Mouse (Mus musculus): ENCODE data around the gene Tmsb15b2. TPM values are rescaled to one million over a fixed set of nuclear protein-coding genes. Genes with fewer than 3 reads are reported as not detected.
"Not testable (repeated sequence)": the region's sequence is repeated elsewhere in the genome, so short reads cannot be mapped to it uniquely, and the experiment has no call there.

Tmsb15b2 gene
- total and polyA plus RNA-seq, 3 experiments = not detected

GRCm38 (mm10) chrX:136959688-136960087 is 15.6 kb downstream of the Tmsb15b2 start:
- Histone ChIP-seq H3K36me3 (ENCODE audit: control insufficient read depth in 1 of 2, insufficient read depth in 2 of 2, low read length in 2 of 2) (no peaks in the 10 kb centered on the region), H3K27ac (ENCODE audit: control insufficient read depth, low read depth, low read length) (no peak overlapping the region), H3K4me3 (ENCODE audit: control insufficient read depth in 1 of 2, insufficient read depth in 1 of 2, low read depth in 2 of 2, low read length in 2 of 2) (no peak overlapping the region), H3K9me3 (replicated peaks; ENCODE audit: insufficient read depth, low read length) (no peaks in the 10 kb centered on the region), H3K9ac (ENCODE audit: control insufficient read depth, low read depth, low read length, poor library complexity, severe bottlenecking) (no peak overlapping the region), H3K4me1 (ENCODE audit: control insufficient read depth in 1 of 2, insufficient read depth in 2 of 2, low read length in 2 of 2) (no peaks in the 10 kb centered on the region), H3K79me2 (ENCODE audit: control insufficient read depth, insufficient read depth, low read length, poor library complexity) (no peaks in the 10 kb centered on the region), H3K27me3 (ENCODE audit: control insufficient read depth in 1 of 2, insufficient read depth in 2 of 2, low read length in 2 of 2) (no peaks in the 10 kb centered on the region)
- TF ChIP-seq TCF12 (IDR thresholded peaks at IDR 0.05; ENCODE audit: low read depth, low read length) (no peak), ZC3H11A (IDR thresholded peaks at IDR 0.05; ENCODE audit: low read depth, low read length) (peak; percentile 20; the same call in 1 of the 2 replicates), SMC3 (IDR thresholded peaks at IDR 0.05; ENCODE audit: low read depth, low read length) (peak; percentile 72), RAD21 (IDR thresholded peaks at IDR 0.05; ENCODE audit: low read depth, low read length) (peak; percentile 54), NRF1 (IDR thresholded peaks at IDR 0.05; ENCODE audit: insufficient read depth, low read depth, low read length, poor library complexity, severe bottlenecking) (no peak), CTCF (IDR thresholded peaks at IDR 0.05 in 2 of 3, conservative IDR thresholded peaks at IDR 0.05 in 1 of 3; ENCODE audit: control insufficient read depth in 1 of 3, insufficient read depth in 1 of 3, low read depth in 2 of 3, low read length in 3 of 3, poor library complexity in 1 of 3, severe bottlenecking in 1 of 3) (peak; percentile 55 to 67 (median 66))
- peak; percentile 34 for DNase-seq (ENCODE audit: low read depth, low spot score)

- H3K4me1 ChIP-seq (ENCODE audit: control insufficient read depth in 1 of 2, insufficient read depth in 2 of 2, low read length in 2 of 2); H3K9me3 ChIP-seq (replicated peaks; ENCODE audit: insufficient read depth, low read length); H3K9ac ChIP-seq (ENCODE audit: control insufficient read depth, low read depth, low read length, poor library complexity, severe bottlenecking); H3K4me3 ChIP-seq (ENCODE audit: control insufficient read depth in 1 of 2, insufficient read depth in 1 of 2, low read depth in 2 of 2, low read length in 2 of 2); H3K27ac ChIP-seq (ENCODE audit: control insufficient read depth, low read depth, low read length); H3K36me3 ChIP-seq (ENCODE audit: control insufficient read depth in 1 of 2, insufficient read depth in 2 of 2, low read length in 2 of 2); H3K79me2 ChIP-seq (ENCODE audit: control insufficient read depth, insufficient read depth, low read length, poor library complexity); H3K27me3 ChIP-seq (ENCODE audit: control insufficient read depth in 1 of 2, insufficient read depth in 2 of 2, low read length in 2 of 2); DNase-seq (ENCODE audit: low read depth, low spot score): not testable (repeated sequence)
Observed at GRCm38 (mm10) chrX:136958300-136958699, 17.0 kb downstream of the Tmsb15b2 start.

GRCm38 (mm10) chrX:136957583-136958279 is 17.6 kb downstream of the Tmsb15b2 start:
- not testable (repeated sequence) for H3K27me3 ChIP-seq (ENCODE audit: control insufficient read depth in 1 of 2, insufficient read depth in 2 of 2, low read length in 2 of 2); H3K36me3 ChIP-seq (ENCODE audit: control insufficient read depth in 1 of 2, insufficient read depth in 2 of 2, low read length in 2 of 2); H3K4me3 ChIP-seq (ENCODE audit: control insufficient read depth in 1 of 2, insufficient read depth in 1 of 2, low read depth in 2 of 2, low read length in 2 of 2); H3K79me2 ChIP-seq (ENCODE audit: control insufficient read depth, insufficient read depth, low read length, poor library complexity); H3K9me3 ChIP-seq (replicated peaks; ENCODE audit: insufficient read depth, low read length); H3K4me1 ChIP-seq (ENCODE audit: control insufficient read depth in 1 of 2, insufficient read depth in 2 of 2, low read length in 2 of 2); H3K9ac ChIP-seq (ENCODE audit: control insufficient read depth, low read depth, low read length, poor library complexity, severe bottlenecking); DNase-seq (ENCODE audit: low read depth, low spot score); H3K27ac ChIP-seq (ENCODE audit: control insufficient read depth, low read depth, low read length)

GRCm38 (mm10) chrX:136937985-136938384 is 37.3 kb downstream of the Tmsb15b2 start:
- H3K36me3 ChIP-seq (ENCODE audit: control insufficient read depth in 1 of 2, insufficient read depth in 2 of 2, low read length in 2 of 2) = peaks cover 0 to 3% of the 10 kb centered on the region in 2 experiments; a peak in 1 of 4 replicates
- no peak for TF ChIP-seq CTCF (IDR thresholded peaks at IDR 0.05 in 2 of 3, conservative IDR thresholded peaks at IDR 0.05 in 1 of 3; ENCODE audit: control insufficient read depth in 1 of 3, insufficient read depth in 1 of 3, low read depth in 2 of 3, low read length in 3 of 3, poor library complexity in 1 of 3, severe bottlenecking in 1 of 3)
- peak; percentile 64 for TF ChIP-seq GATA1 (IDR thresholded peaks at IDR 0.05; ENCODE audit: low read depth, low read length)
- TF ChIP-seq EP300 (IDR thresholded peaks at IDR 0.05; ENCODE audit: low read depth in 1 of 2, low read length in 2 of 2) = 0 out of 4 replicates have a peak, but pooled peaks of 1 of the 2 experiments have one; percentile 21
- TF ChIP-seq MAFK (IDR thresholded peaks at IDR 0.05; ENCODE audit: borderline replicate concordance, low read depth, low read length) = peak; percentile 90
- DNase-seq (ENCODE audit: low read depth, low spot score) = peak; percentile 73
- no peak overlapping the region for H3K9ac ChIP-seq (ENCODE audit: control insufficient read depth, low read depth, low read length, poor library complexity, severe bottlenecking)
- no peak overlapping the region for H3K27ac ChIP-seq (ENCODE audit: control insufficient read depth, low read depth, low read length)
- H3K9me3 ChIP-seq (replicated peaks; ENCODE audit: insufficient read depth, low read length) = no peaks in the 10 kb centered on the region
- H3K79me2 ChIP-seq (ENCODE audit: control insufficient read depth, insufficient read depth, low read length, poor library complexity) = no peaks in the 10 kb centered on the region
- H3K4me3 ChIP-seq (ENCODE audit: control insufficient read depth in 1 of 2, insufficient read depth in 1 of 2, low read depth in 2 of 2, low read length in 2 of 2) = no peak overlapping the region
- H3K27me3 ChIP-seq (ENCODE audit: control insufficient read depth in 1 of 2, insufficient read depth in 2 of 2, low read length in 2 of 2) = no peaks in the 10 kb centered on the region
- peaks cover 0 to 4% of the 10 kb centered on the region in 2 experiments; a peak in 2 of 4 replicates for H3K4me1 ChIP-seq (ENCODE audit: control insufficient read depth in 1 of 2, insufficient read depth in 2 of 2, low read length in 2 of 2)
